Mouse (Mus musculus) hindbrain, embryonic 13.5 days (tissue): ENCODE data around the gene Corin. TPM values are rescaled to one million over a fixed set of nuclear protein-coding genes. Genes with fewer than 3 reads are reported as not detected.

Source experiments
- ATAC-seq: fragments of 200-750 bp; cut with Nextera tagmentation; 2 replicates; pipeline ENCODE4 v1.8.0; 2017; ENCODE audit warnings: moderate TSS enrichment; ENCODE audit not compliant: low FRiP score
- H3K27ac ChIP-seq: fragments of 300-500 bp; sonication (generic); 2 replicates; pipeline ENCODE4 v1.5.1; 2015; ENCODE audit warnings: inconsistent platforms, mild to moderate bottlenecking, moderate library complexity
- H3K27me3 ChIP-seq: fragments of 300-500 bp; sonication (generic); 2 replicates; pipeline ENCODE4 v1.6.1; 2015; ENCODE audit warnings: mild to moderate bottlenecking, inconsistent platforms
- H3K36me3 ChIP-seq: fragments of 300-500 bp; sonication (generic); 2 replicates; pipeline ENCODE4 v1.6.1; 2015; ENCODE audit warnings: mild to moderate bottlenecking, inconsistent platforms
- H3K4me1 ChIP-seq: fragments of 300-500 bp; sonication (generic); replicated peaks from 2 replicates; pipeline ENCODE4 v1.6.1; 2015; ENCODE audit warnings: inconsistent platforms
- H3K4me2 ChIP-seq: fragments of 300-500 bp; sonication (generic); 2 replicates; pipeline ENCODE4 v1.6.1; 2015; ENCODE audit warnings: inconsistent platforms, mild to moderate bottlenecking, moderate library complexity
- H3K4me3 ChIP-seq: fragments of 300-500 bp; sonication (generic); 2 replicates; pipeline ENCODE4 v1.5.1; 2015; ENCODE audit warnings: mild to moderate bottlenecking, inconsistent platforms
- H3K9ac ChIP-seq: fragments of 300-500 bp; sonication (generic); 2 replicates; pipeline ENCODE4 v1.6.1; 2015; ENCODE audit warnings: mild to moderate bottlenecking, inconsistent platforms
- H3K9me3 ChIP-seq: fragments of 300-500 bp; sonication (generic); 2 replicates; pipeline ENCODE4 v1.6.1; 2016; ENCODE audit warnings: inconsistent platforms
- WGBS: fragments of 180-500 bp; shearing (Covaris S2); methylation state at CpG from one replicate; pipeline ENCODE4 v1.1.7; 2015; 5-methylcytosine and 5-hydroxymethylcytosine counted together
- polyA plus RNA-seq: library from polyadenylated mRNA; unstranded; fragments of >200 nt; fragmentation: Nextera tagmentation; extraction: Ambion mirVana; gene quantifications from 2 replicates; pipeline ENCODE4 v1.2.1, GENCODE M21; 2015

Gene Corin
- polyA plus RNA-seq, 1 experiment from 2014 or later: 4.8 TPM

- no peak overlapping the region for H3K4me2 ChIP-seq
- no peak for ATAC-seq
- no peaks in the 10 kb centered on the region for H3K9me3 ChIP-seq
- H3K27me3 ChIP-seq: no peaks in the 10 kb centered on the region
- H3K4me1 ChIP-seq: no peaks in the 10 kb centered on the region
- H3K27ac ChIP-seq: no peak overlapping the region
- H3K4me3 ChIP-seq: no peak overlapping the region
- H3K36me3 ChIP-seq: no peaks in the 10 kb centered on the region
- no peak overlapping the region for H3K9ac ChIP-seq
- 46% methylated on average over 8 of the region's 8 CpGs for WGBS
Observed at GRCm38 (mm10) chr5:72269652-72270051, 234.6 kb downstream of the Corin start.

- no peak for ATAC-seq
- WGBS: 81% methylated on average over 10 of the region's 10 CpGs
Observed at GRCm38 (mm10) chr5:72269204-72269603, 235.1 kb downstream of the Corin start.

GRCm38 (mm10) chr5:72266955-72267535, 237.2 kb downstream of the Corin start:
- H3K27ac ChIP-seq: no peak overlapping the region
- no peaks in the 10 kb centered on the region for H3K36me3 ChIP-seq
- H3K9me3 ChIP-seq: no peaks in the 10 kb centered on the region
- no peak overlapping the region for H3K9ac ChIP-seq
- no peak overlapping the region for H3K4me3 ChIP-seq
- 95% methylated on average over 7 of the region's 7 CpGs for WGBS
- no peak overlapping the region for H3K4me2 ChIP-seq
- H3K27me3 ChIP-seq: no peaks in the 10 kb centered on the region
- H3K4me1 ChIP-seq: no peaks in the 10 kb centered on the region
- ATAC-seq: no peak

More at GRCm38 (mm10) chr5:72269204-72269603, 235.1 kb downstream of the Corin start:
- Histone ChIP-seq H3K27me3 (no peaks in the 10 kb centered on the region), H3K4me3 (no peak overlapping the region), H3K9ac (no peak overlapping the region), H3K9me3 (no peaks in the 10 kb centered on the region), H3K4me2 (no peak overlapping the region), H3K4me1 (no peaks in the 10 kb centered on the region), H3K27ac (no peak overlapping the region), H3K36me3 (no peaks in the 10 kb centered on the region)

GRCm38 (mm10) chr5:72264195-72264751, 240.0 kb downstream of the Corin start:
- Histone ChIP-seq H3K9ac (no peak overlapping the region), H3K27me3 (no peaks in the 10 kb centered on the region), H3K4me3 (no peak overlapping the region), H3K9me3 (no peaks in the 10 kb centered on the region), H3K4me1 (no peaks in the 10 kb centered on the region), H3K4me2 (no peak overlapping the region), H3K27ac (no peak overlapping the region), H3K36me3 (no peaks in the 10 kb centered on the region)
- no peak for ATAC-seq
- 68% methylated on average over 15 of the region's 15 CpGs for WGBS

GRCm38 (mm10) chr5:72261802-72262324, 242.4 kb downstream of the Corin start:
- Histone ChIP-seq H3K27me3 (no peaks in the 10 kb centered on the region), H3K9ac (no peak overlapping the region), H3K36me3 (no peaks in the 10 kb centered on the region), H3K4me1 (no peaks in the 10 kb centered on the region), H3K4me2 (no peak overlapping the region), H3K9me3 (no peaks in the 10 kb centered on the region), H3K27ac (no peak overlapping the region), H3K4me3 (no peak overlapping the region)
- 82% methylated on average over 3 of the region's 3 CpGs for WGBS
- ATAC-seq: no peak

GRCm38 (mm10) chr5:72259298-72259621, 245.0 kb downstream of the Corin start:
- no peak overlapping the region for H3K27ac ChIP-seq
- H3K9ac ChIP-seq: no peak overlapping the region
- H3K4me1 ChIP-seq: no peaks in the 10 kb centered on the region
- H3K36me3 ChIP-seq: peaks cover 4% of the 10 kb centered on the region; the same call in 1 of the 2 replicates
- 85% methylated on average over 3 of the region's 3 CpGs for WGBS
- H3K9me3 ChIP-seq: no peaks in the 10 kb centered on the region
- ATAC-seq: no peak
- no peak overlapping the region for H3K4me3 ChIP-seq
- no peak overlapping the region for H3K4me2 ChIP-seq
- no peaks in the 10 kb centered on the region for H3K27me3 ChIP-seq

DNA sequence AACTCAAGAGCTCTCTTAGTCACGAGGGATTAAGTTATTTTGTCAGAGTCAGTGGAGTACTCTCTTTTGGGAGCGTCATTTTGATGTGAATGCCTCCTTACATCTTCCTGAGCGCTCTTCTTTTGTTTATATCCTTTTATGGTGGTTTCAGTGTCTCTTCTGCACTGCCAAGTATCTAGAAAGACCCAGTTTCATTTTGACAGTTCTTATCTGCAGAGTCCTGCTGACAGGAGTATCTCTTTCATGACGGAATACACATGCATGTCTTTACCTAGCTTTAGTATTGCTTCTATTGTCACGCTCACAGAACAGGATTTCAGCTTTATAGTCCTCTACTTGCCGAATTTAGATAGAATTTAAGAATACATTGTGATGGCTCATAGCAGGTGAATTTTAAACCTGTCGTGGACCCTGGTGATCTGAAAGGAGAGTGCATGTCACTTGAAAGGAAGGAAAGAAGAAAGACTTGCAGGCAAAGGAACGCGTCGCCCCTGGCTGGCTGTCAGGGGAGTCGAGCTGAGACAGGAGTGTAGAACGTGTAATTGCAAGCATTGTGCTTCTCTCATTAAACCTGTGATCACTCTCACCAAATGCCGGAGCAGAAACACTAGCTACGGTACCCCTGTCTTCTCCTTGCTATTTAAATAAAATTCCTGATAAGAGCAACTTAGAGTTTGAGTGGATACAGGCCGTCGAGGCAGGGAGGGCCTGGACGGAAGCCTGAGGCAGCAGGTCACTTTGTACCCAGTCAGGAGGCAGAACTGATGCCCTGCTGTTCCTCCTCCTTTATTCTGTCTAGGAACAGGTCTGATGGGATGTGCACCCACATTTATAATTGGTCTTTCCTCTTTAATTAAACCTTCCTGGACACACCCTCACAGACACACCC, 245.6 kb downstream of the Corin start:
- no peak for ATAC-seq
- WGBS: 87% methylated on average over 17 of the region's 17 CpGs
- Histone ChIP-seq H3K4me1 (no peaks in the 10 kb centered on the region), H3K4me3 (no peak overlapping the region), H3K27me3 (no peaks in the 10 kb centered on the region), H3K27ac (no peak overlapping the region), H3K9me3 (no peaks in the 10 kb centered on the region), H3K9ac (no peak overlapping the region), H3K36me3 (peaks cover 4% of the 10 kb centered on the region; the same call in 1 of the 2 replicates), H3K4me2 (no peak overlapping the region)

GRCm38 (mm10) chr5:72257084-72257483, 247.2 kb downstream of the Corin start:
- 92% methylated on average over 10 of the region's 10 CpGs for WGBS
- H3K4me3 ChIP-seq: no peak overlapping the region
- no peak overlapping the region for H3K27ac ChIP-seq
- no peak overlapping the region for H3K4me2 ChIP-seq
- no peak for ATAC-seq
- no peaks in the 10 kb centered on the region for H3K27me3 ChIP-seq
- H3K9ac ChIP-seq: no peak overlapping the region
- peaks cover 4% of the 10 kb centered on the region; the same call in 1 of the 2 replicates for H3K36me3 ChIP-seq
- no peaks in the 10 kb centered on the region for H3K9me3 ChIP-seq
- no peaks in the 10 kb centered on the region for H3K4me1 ChIP-seq

DNA sequence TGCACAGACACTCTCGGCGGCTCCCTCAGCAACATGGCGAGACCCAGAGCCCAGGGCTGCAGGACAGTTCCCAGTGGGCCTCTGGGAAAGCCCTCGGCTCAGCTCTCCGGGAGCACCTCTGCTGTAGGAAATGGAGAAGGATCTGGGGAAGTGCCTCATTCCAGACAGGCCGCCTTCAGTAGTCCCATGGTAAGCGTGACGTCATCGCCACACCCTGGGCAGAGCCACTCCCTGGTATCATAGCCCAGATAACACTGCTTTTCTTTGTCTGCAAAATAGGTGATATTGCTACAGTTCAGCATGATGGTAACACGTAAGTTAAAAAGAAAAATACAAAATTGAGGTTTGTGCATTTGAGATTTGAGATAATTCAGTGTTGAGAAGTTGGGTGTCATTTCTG, 249.3 kb downstream of the Corin start:
- Histone ChIP-seq H3K4me3 (no peak overlapping the region), H3K27ac (no peak overlapping the region), H3K9me3 (no peaks in the 10 kb centered on the region), H3K27me3 (no peaks in the 10 kb centered on the region), H3K9ac (no peak overlapping the region), H3K36me3 (peaks cover 4% of the 10 kb centered on the region; the same call in 1 of the 2 replicates), H3K4me2 (no peak overlapping the region), H3K4me1 (no peaks in the 10 kb centered on the region)
- WGBS: 94% methylated on average over 10 of the region's 10 CpGs
- ATAC-seq: no peak

DNA sequence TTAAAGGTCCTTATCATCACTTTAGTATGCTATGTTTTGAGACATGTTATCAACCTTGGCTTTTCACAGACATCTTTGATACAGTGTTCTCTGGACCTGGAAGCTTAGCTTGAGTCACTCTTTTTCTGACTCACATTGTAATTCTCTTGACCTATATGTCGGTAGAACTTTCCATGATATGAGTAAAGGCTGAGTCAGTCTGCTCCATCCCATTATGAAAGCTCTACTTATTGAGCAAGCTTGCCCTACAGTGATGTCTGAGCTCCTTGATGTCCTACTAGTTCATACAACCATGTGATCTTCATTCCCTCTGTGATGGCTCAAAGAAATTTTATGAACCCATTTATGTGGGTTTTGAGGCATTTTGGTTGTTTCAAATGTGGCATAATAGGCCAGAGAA, 254.1 kb downstream of the Corin start:
- peaks cover 4% of the 10 kb centered on the region; the same call in 1 of the 2 replicates for H3K36me3 ChIP-seq
- no peak overlapping the region for H3K27ac ChIP-seq
- H3K27me3 ChIP-seq: no peaks in the 10 kb centered on the region
- no peak overlapping the region for H3K9ac ChIP-seq
- no peaks in the 10 kb centered on the region for H3K9me3 ChIP-seq
- no peak for ATAC-seq
- no peak overlapping the region for H3K4me3 ChIP-seq
- 97% methylated on average over 1 of the region's 1 CpGs for WGBS
- H3K4me2 ChIP-seq: no peak overlapping the region
- no peaks in the 10 kb centered on the region for H3K4me1 ChIP-seq
